Mouse (Mus musculus) macrophage (primary cell): ENCODE results near the gene Deaf1. TPM values are rescaled to one million over a fixed set of nuclear protein-coding genes. Genes with fewer than 3 reads are reported as not detected.
A peak's percentile ranks its signal among the peaks of the same experiment; 100 is the strongest.
"Not testable (repeated sequence)": the region's sequence is repeated elsewhere in the genome, so short reads cannot be mapped to it uniquely, and the experiment has no call there.

Experiments
- H3K27ac ChIP-seq: fragments of 350-480 bp; formaldehyde crosslinking; 2 replicates; pipeline ENCODE4 v1.9.0; 2021
- H3K36me3 ChIP-seq: fragments of 350-480 bp; formaldehyde crosslinking; 2 replicates; pipeline ENCODE4 v1.9.0; 2021; ENCODE audit errors: inconsistent target
- H3K4me3 ChIP-seq: fragments of 350-480 bp; formaldehyde crosslinking; 2 replicates; pipeline ENCODE4 v1.9.0; 2021; ENCODE audit errors: inconsistent target
- H3K79me2 ChIP-seq: fragments of 350-480 bp; formaldehyde crosslinking; 2 replicates; pipeline ENCODE4 v1.9.0; 2021; ENCODE audit errors: inconsistent target
- WGBS: methylation state at CpG from one replicate; pipeline ENCODE4 v1.1.7; 2026; ENCODE audit warnings: inconsistent platforms; ENCODE audit not compliant: missing documents; 5-methylcytosine and 5-hydroxymethylcytosine counted together
- polyA plus RNA-seq: library from polyadenylated mRNA; stranded (reverse); fragments of 250-400 nt; gene quantifications from 3 replicates; pipeline ENCODE4 v1.2.4, GENCODE M21; 2018; ENCODE audit warnings: inconsistent platforms

Deaf1 gene
- polyA plus RNA-seq, 1 experiment from 2014 or later, result 14.6 TPM

DNA sequence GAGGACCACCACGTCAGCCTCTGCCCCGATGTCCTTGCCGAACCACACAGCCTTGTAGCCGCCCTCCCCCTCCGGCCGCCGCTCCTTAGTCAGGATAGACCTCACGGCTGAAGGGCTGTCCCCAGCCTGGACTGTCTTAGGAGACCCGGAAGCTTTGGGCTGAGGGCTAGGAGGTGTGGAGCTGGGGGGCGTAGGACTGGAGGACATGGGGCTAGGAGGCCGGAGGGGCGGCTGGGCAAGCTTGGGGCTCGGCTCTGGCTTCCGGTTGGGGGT lies 58.3 kb downstream of the Deaf1 start:
- Histone ChIP-seq H3K27ac (peak overlapping the region; percentile 75), H3K79me2 (peaks cover 21% of the 10 kb centered on the region; the same call in 1 of the 2 replicates), H3K4me3 (no peak overlapping the region; the same call in 1 of the 2 replicates), H3K36me3 (peaks cover 1% of the 10 kb centered on the region)
- 44% methylated on average over 14 of the region's 14 CpGs for WGBS

DNA sequence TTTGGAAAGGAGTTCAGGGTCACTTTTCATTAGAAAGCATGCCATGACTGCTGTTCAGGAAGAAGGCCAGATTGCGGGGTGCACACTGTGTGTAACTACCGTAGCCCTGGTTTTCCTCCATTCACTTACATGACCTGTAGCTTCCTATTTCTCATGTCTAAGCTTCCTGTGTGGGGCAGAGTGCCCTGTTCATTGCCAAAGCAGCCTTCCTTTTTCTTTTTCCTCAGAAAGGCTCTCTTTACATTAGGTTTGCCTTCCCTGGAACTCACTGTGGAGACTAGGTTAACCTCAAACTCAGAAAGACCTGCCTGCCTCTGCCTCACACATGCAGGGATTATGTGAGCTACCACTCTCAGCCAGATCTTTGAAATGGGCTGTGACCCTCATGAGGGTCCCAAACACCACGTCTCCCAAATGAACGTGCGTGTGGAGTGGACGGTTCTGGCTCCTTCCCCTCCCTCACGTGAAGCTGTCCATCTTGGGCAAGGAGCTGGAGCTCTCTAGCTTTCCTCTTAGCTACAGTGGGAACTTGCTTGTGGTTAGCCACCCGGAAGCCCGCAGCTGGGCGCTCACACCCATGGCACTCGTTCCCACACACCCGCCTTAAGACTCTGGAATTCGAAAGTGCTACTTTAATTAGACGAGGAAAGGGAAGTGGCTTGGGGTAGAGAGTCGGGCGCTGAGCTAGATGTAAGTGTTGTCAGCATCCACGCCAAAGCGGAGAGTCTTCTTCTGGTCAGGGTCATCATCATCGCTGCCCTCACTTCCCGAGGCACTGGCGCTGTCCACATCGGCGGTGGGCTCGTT lies 58.8 kb downstream of the Deaf1 start:
- Histone ChIP-seq H3K27ac (peak overlapping the region; percentile 75), H3K4me3 (no peak overlapping the region; the same call in 1 of the 2 replicates), H3K79me2 (peaks cover 26% of the 10 kb centered on the region; the same call in 1 of the 2 replicates), H3K36me3 (peaks cover 7% of the 10 kb centered on the region)
- WGBS, result 5% methylated on average over 24 of the region's 24 CpGs

DNA sequence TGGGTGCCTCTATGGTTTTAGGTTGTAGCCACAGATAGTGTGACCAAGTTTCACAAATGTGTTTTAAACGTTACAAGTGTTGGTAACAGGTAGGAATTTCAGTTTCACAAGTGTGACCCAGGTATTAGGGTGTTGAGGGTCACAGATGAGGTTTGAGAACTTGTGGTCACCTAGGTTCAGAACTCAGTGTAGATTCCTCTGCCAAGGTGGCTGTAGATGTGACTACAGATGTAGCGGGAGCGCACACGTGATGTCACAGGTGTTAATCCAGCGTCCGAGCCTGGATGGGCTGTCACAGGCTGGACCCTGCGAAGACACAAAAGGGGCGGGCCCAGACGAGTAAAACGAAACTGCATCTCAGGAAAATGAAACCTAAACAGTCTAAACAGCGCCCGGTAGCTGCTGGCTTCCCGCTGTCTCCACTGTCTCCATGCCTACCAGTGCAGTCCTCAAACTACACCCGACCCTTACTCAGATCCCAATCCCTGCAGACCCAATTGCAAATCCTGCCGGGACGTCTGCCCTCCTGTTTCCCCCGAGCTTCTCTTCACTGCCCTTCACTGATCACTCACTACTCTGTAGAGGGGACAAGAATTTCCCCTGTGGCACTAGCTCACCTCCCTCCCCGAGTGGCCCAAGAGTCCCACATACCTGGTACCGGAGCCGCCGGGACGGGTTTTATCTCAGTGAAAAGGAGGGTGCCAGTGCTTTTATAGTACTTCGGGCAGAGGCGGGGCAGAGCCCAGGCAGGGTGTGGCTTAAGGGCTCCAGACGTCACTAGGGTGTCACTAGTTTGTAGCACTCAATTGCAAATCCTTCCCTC lies 61.5 kb downstream of the Deaf1 start, which contains the start of gene Irf7:
Gene Irf7 (minus strand): TSS at position 743 of the 823 bp plus-strand sequence.
- Histone ChIP-seq H3K27ac (peak within 1 kb of the TSS; percentile 93), H3K4me3 (peak within 1 kb of the TSS; percentile 98), H3K79me2 (peaks cover 32% of the 10 kb centered on the region; the same call in 1 of the 2 replicates), H3K36me3 (peaks cover 28% of the 10 kb centered on the region)
- WGBS, result 2% methylated on average over 25 of the region's 25 CpGs

DNA sequence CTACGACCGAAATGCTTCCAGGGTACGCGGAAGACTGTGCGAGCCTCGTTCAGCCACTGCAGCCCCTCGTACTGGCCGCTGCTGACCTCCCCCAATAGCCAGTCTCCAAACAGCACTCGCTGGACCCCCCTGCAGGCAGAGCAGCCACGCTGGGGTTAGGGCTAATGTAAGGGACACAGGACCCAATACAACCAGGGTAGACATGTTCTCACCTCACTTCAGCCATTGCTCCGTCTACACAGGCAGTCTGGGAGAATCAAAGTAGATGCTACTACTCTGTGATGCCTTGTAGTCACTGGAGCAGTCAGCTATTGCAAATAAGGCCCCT lies 62.1 kb downstream of the Deaf1 start:
- peak overlapping the region; percentile 98 for H3K4me3 ChIP-seq
- H3K36me3 ChIP-seq, result peaks cover 28% of the 10 kb centered on the region
- WGBS, result 32% methylated on average over 11 of the region's 11 CpGs
- H3K27ac ChIP-seq, result peak overlapping the region; percentile 93
- peaks cover 32% of the 10 kb centered on the region; the same call in 1 of the 2 replicates for H3K79me2 ChIP-seq

DNA sequence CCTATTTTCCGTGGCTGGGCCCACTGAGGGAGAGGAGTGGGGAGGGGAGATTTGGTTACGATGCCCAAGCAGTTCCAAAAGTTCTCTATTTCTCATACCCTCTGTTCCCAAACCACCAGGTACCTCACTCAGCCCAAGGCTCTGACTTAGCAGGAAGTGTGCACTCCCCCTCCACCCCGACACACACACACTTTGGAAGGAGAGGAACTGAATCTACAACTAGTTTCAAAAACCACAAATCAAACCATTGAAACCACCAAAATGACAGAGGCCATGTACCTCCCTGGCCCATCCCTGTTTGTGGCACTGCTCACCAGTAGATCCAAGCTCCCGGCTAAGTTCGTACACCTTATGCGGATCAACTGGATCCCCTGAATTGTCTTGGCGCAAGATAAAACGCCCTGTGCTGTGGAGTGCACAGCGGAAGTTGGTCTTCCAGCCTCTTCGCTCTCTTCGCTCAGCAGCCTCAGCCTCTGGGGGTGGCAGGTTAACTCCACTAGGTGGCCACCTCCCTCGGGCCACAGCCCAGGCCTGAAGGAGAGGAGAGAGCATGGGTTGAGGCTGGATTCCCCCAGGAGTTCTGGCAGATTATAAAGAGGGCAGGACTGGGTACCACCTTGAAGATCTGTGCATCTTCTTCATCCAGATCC lies 62.6 kb downstream of the Deaf1 start:
- peak overlapping the region; percentile 98 for H3K4me3 ChIP-seq
- H3K36me3 ChIP-seq, result peaks cover 29% of the 10 kb centered on the region
- WGBS, result 7% methylated on average over 12 of the region's 12 CpGs
- H3K27ac ChIP-seq, result peak overlapping the region; percentile 93
- H3K79me2 ChIP-seq, result peaks cover 32% of the 10 kb centered on the region; the same call in 1 of the 2 replicates

DNA sequence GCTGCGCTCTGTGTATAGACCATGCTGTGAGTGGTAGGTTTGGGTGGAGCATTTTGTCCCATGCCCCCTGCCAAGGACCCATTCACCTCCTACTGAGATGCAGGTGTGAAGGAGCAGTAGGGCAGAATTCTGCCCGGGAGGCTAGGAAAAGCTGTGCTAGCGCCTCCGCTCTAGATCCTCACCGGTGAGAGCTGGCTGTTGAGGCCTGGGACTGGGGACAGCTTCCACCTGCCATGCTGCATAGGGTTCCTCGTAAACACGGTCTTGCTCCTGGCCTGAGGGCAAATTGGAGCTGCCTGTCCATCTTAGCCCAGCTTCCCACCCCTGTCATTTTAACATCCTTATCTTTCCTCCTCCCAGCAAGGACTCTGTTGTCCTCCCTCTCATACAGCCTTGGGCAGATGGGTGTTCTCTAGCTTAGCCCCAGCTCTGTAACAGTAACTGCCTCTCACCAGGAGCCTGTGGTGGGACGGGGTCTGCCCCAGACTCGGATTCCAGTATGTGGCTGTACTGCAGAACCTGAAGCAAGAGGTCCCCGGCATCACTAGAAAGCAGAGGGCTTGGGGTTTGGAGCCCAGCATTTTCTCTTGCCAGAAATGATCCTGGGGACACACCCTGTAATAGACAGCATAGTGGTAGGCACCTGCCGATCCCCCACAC lies 63.3 kb downstream of the Deaf1 start:
- H3K79me2 ChIP-seq, result peaks cover 32% of the 10 kb centered on the region; the same call in 1 of the 2 replicates
- 86% methylated on average over 11 of the region's 11 CpGs for WGBS
- peak overlapping the region; percentile 98 for H3K4me3 ChIP-seq
- H3K27ac ChIP-seq, result no peak overlapping the region
- H3K36me3 ChIP-seq, result peaks cover 36% of the 10 kb centered on the region

DNA sequence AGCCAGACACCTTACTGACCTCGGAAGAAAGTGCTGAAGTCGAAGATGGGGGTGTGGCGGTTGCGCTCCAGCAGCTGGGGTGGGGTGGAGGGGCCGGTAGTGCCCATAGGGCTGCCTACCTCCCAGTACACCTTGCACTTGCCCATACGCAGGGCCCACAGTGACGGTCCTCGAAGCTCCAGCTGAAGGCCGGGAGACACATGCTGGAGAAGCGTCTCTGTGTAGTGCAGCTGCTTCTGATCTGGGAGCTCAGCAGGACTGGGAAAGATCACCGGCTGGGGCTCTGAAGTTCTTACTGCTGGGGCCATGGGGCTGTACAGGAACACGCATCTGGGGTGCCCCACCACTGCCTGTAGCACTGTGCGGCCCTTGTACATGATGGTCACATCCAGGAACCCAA lies 63.9 kb downstream of the Deaf1 start:
- WGBS, result 93% methylated on average over 13 of the region's 13 CpGs
- peaks cover 41% of the 10 kb centered on the region for H3K36me3 ChIP-seq
- H3K4me3 ChIP-seq, result no peak overlapping the region
- H3K79me2 ChIP-seq, result peaks cover 32% of the 10 kb centered on the region; the same call in 1 of the 2 replicates
- H3K27ac ChIP-seq, result no peak overlapping the region

DNA sequence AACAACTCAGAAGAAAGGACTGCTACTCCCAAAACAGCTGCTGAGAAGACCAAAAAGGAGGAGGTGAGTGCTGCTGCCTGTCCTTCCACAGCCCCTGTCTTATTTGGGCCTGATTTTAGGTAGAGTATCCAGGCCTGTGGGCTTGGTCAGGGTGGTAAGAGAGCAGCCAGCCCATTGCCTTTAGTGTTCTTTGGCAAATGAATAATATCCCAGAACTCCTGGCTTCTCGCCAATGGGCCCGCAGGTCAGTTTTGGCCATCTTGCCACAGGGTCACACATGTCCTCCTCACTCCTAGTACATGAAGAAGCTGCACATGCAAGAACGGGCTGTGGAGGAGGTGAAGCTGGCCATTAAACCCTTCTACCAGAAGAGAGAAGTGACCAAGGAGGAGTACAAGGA lies 66.0 kb downstream of the Deaf1 start:
- 90% methylated on average over 3 of the region's 3 CpGs for WGBS
- Histone ChIP-seq H3K27ac (no peak overlapping the region), H3K4me3 (no peak overlapping the region), H3K36me3 (peaks cover 62% of the 10 kb centered on the region), H3K79me2 (peaks cover 32% of the 10 kb centered on the region; the same call in 1 of the 2 replicates)

DNA sequence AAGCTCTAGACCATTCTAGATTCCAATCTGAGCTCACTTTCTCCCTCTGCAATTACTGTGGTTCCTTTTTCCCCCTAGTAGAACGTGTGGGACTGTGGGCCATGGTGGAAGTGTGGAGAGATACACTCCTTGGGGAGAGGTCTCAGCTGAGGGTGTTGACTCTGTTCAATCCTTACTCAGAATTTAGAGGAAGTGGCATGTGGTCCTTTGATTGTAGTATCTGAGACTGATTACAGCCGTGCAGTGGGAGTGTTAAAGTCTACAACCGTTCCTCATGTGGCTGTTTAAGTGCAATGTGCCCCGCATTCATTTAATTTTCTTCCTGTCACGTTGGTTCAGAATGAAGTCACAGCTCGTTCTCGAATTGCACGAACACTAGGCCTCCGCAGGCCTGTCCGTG lies 71.3 kb downstream of the Deaf1 start:
- WGBS, result 87% methylated on average over 10 of the region's 10 CpGs

DNA sequence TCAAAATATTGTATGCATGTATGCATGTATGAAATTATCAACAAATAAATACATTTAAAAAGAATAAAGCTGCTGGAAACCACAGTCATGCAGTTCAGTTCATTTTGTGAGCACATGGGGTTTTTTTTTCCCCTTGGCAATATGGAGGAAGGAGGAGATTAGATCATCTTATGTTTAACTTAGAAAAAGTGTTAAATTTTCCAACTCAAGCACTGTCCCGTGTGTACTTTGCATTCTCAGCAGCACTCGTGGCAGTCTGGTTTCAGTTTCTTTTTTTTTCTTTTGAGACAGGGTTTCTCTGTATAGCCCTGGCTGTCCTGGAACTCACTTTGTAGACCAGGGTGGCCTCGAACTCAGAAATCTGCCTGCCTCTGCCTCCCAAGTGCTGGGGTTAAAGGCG lies 77.0 kb downstream of the Deaf1 start:
- 85% methylated on average over 4 of the region's 4 CpGs for WGBS
- H3K36me3 ChIP-seq, result peaks cover 76% of the 10 kb centered on the region
- H3K27ac ChIP-seq, H3K79me2 ChIP-seq, H3K4me3 ChIP-seq: not testable (repeated sequence)

More for the DNA sequence above, 71.3 kb downstream of the Deaf1 start:
- Histone ChIP-seq H3K27ac (no peak overlapping the region), H3K36me3 (peaks cover 75% of the 10 kb centered on the region), H3K4me3 (no peak overlapping the region), H3K79me2 (no peaks in the 10 kb centered on the region)

Other genes with a start within 250 kb of the Deaf1 start
- gene Pkp3, start 249.5 kb downstream of the Deaf1 start, polyA plus RNA-seq, result not detected in 3 replicates
- gene Sigirr, start 227.1 kb downstream of the Deaf1 start, polyA plus RNA-seq, result 0.50 to 2.0 TPM (median 0.58 TPM) in 3 replicates
- gene Ano9, start 209.9 kb downstream of the Deaf1 start, polyA plus RNA-seq, result not detected in 3 replicates
- gene Ptdss2, start 205.3 kb downstream of the Deaf1 start, polyA plus RNA-seq, result 12.0 to 19.0 TPM (median 15.6 TPM) in 3 replicates
- 93.2 to 290 TPM (median 289 TPM) in 3 replicates for gene Rnh1, start 154.8 kb downstream of the Deaf1 start, polyA plus RNA-seq
- gene Hras, start 133.7 kb downstream of the Deaf1 start, polyA plus RNA-seq, result 31.1 to 73.7 TPM (median 35.0 TPM) in 3 replicates
- gene Lrrc56, start 133.5 kb downstream of the Deaf1 start, polyA plus RNA-seq, result 1.2 to 3.9 TPM (median 2.3 TPM) in 3 replicates
- gene Lmntd2, start 113.6 kb downstream of the Deaf1 start, polyA plus RNA-seq, result not detected in 3 replicates
- 0.60 to 3.0 TPM (median 2.4 TPM) in 3 replicates for gene Rassf7, start 111.8 kb downstream of the Deaf1 start, polyA plus RNA-seq
- gene Phrf1, start 98.9 kb downstream of the Deaf1 start, polyA plus RNA-seq, result 36.7 to 44.4 TPM (median 42.6 TPM) in 3 replicates
- 119 to 344 TPM (median 190 TPM) in 3 replicates for gene Irf7, start 61.2 kb downstream of the Deaf1 start, polyA plus RNA-seq
- not detected in 3 replicates for gene Cdhr5, start 50.9 kb downstream of the Deaf1 start, polyA plus RNA-seq
- not detected in 3 replicates for gene Sct, start 48.6 kb downstream of the Deaf1 start, polyA plus RNA-seq
- gene Drd4, start 35.7 kb downstream of the Deaf1 start, polyA plus RNA-seq, result 0.09 TPM in 1 of 3 replicates, not detected in the others
- 10.2 to 25.3 TPM (median 18.7 TPM) in 3 replicates for gene Tmem80, start within 50 bp of the Deaf1 start, polyA plus RNA-seq
- gene Eps8l2, start 11.2 kb upstream of the Deaf1 start, polyA plus RNA-seq, result not detected in 3 replicates
- 238 to 467 TPM (median 415 TPM) in 3 replicates for gene Taldo1, start 64.5 kb upstream of the Deaf1 start, polyA plus RNA-seq
- 8.0 to 25.6 TPM (median 17.6 TPM) in 3 replicates for gene Gatd1, start 86.4 kb upstream of the Deaf1 start, polyA plus RNA-seq
- gene Cend1, start 101.8 kb upstream of the Deaf1 start, polyA plus RNA-seq, result not detected in 3 replicates
- 12.7 to 36.5 TPM (median 27.8 TPM) in 3 replicates for gene Slc25a22, start 110.2 kb upstream of the Deaf1 start, polyA plus RNA-seq
- 1.5 to 4.4 TPM (median 1.7 TPM) in 3 replicates for gene Pidd1, start 116.3 kb upstream of the Deaf1 start, polyA plus RNA-seq
- gene Rplp2, start 119.7 kb upstream of the Deaf1 start, polyA plus RNA-seq, result 766 to 855 TPM (median 779 TPM) in 3 replicates
- gene Pnpla2, start 127.5 kb upstream of the Deaf1 start, polyA plus RNA-seq, result 36.1 to 135 TPM (median 74.0 TPM) in 3 replicates
- 15.7 to 22.0 TPM (median 19.0 TPM) in 3 replicates for gene Cracr2b, start 133.4 kb upstream of the Deaf1 start, polyA plus RNA-seq
- 58.4 to 83.6 TPM (median 60.3 TPM) in 3 replicates for gene Cd151, start 139.7 kb upstream of the Deaf1 start, polyA plus RNA-seq
- gene Polr2l, start 147.4 kb upstream of the Deaf1 start, polyA plus RNA-seq, result 8.3 to 22.8 TPM (median 12.8 TPM) in 3 replicates
- gene Tspan4, start 147.6 kb upstream of the Deaf1 start, polyA plus RNA-seq, result 48.8 to 142 TPM (median 129 TPM) in 3 replicates
- gene Chid1, start 212.2 kb upstream of the Deaf1 start, polyA plus RNA-seq, result 23.1 to 31.1 TPM (median 25.0 TPM) in 3 replicates
- gene Ap2a2, start 234.5 kb upstream of the Deaf1 start, polyA plus RNA-seq, result 86.4 to 118 TPM (median 89.9 TPM) in 3 replicates